Mouse (Mus musculus) liver, embryonic 14.5 days (tissue): ENCODE results near the gene Tmtc1. TPM values are rescaled to one million over a fixed set of nuclear protein-coding genes. Genes with fewer than 3 reads are reported as not detected.

ENCODE experiments used
- ATAC-seq: fragments of 200-750 bp; cut with Nextera tagmentation; 2 replicates; pipeline ENCODE4 v1.8.0; 2017; ENCODE audit warnings: moderate number of reproducible peaks, mild to moderate bottlenecking, moderate library complexity; ENCODE audit not compliant: insufficient read depth
- DNase-seq, 3 experiments: peaks; one replicate each; pipeline ENCODE4 v3.0.0-alpha.2; 2012 to 2013; ENCODE audit warnings: low read depth in 3 of 3, low spot score in 3 of 3
- H3K27ac ChIP-seq: fragments of 300-500 bp; sonication (generic); 2 replicates; pipeline ENCODE4 v1.5.1; 2014; ENCODE audit warnings: moderate library complexity, mild to moderate bottlenecking, control low read depth, inconsistent platforms
- H3K27me3 ChIP-seq: fragments of 300-500 bp; sonication (generic); 2 replicates; pipeline ENCODE4 v1.6.1; 2014; ENCODE audit warnings: mild to moderate bottlenecking, low read length, moderate library complexity; ENCODE audit not compliant: control insufficient read depth, insufficient read depth
- H3K36me3 ChIP-seq: fragments of 300-500 bp; sonication (generic); replicated peaks from 2 replicates; pipeline ENCODE4 v1.6.1; 2014; ENCODE audit warnings: low read depth; ENCODE audit not compliant: control insufficient read depth, insufficient read depth
- H3K4me1 ChIP-seq, 2 experiments: fragments of 200-500 bp in 1 of 2; fragments of 300-500 bp in 1 of 2; sonication (generic) in 1 of 2; replicated peaks; 2 replicates each; pipeline ENCODE4 v1.6.1; 2012 to 2014; ENCODE audit warnings: antibody characterized with exemption in 1 of 2, inconsistent platforms in 1 of 2, low read length in 1 of 2; ENCODE audit not compliant: control insufficient read depth in 2 of 2, insufficient read depth in 2 of 2
- H3K4me2 ChIP-seq: fragments of 300-500 bp; sonication (generic); 2 replicates; pipeline ENCODE4 v1.6.1; 2014; ENCODE audit warnings: low read depth, mild to moderate bottlenecking, control low read depth, moderate library complexity
- H3K4me3 ChIP-seq, 2 experiments: fragments of 200-500 bp in 1 of 2; fragments of 300-500 bp in 1 of 2; sonication (generic) in 1 of 2; 2 replicates each; pipeline ENCODE4 v1.5.1; 2012 to 2014; ENCODE audit warnings: low read depth in 2 of 2, low read length in 2 of 2, mild to moderate bottlenecking in 2 of 2, control low read depth in 1 of 2, inconsistent platforms in 1 of 2, moderate library complexity in 1 of 2; ENCODE audit not compliant: insufficient read depth in 1 of 2
- H3K9ac ChIP-seq: fragments of 300-500 bp; sonication (generic); replicated peaks from 2 replicates; pipeline ENCODE4 v1.6.1; 2014; ENCODE audit warnings: mild to moderate bottlenecking, control low read depth, moderate library complexity
- H3K9me3 ChIP-seq: fragments of 300-500 bp; sonication (generic); 2 replicates; pipeline ENCODE4 v1.6.1; 2016; ENCODE audit warnings: low read length, mixed read lengths; ENCODE audit not compliant: control insufficient read depth
- CTCF ChIP-seq: IDR thresholded peaks from 2 replicates; pipeline ENCODE4 v1.5.1; 2016; ENCODE audit warnings: antibody characterized with exemption, low read depth, control low read depth
- EP300 ChIP-seq: IDR thresholded peaks from 2 replicates; pipeline ENCODE4 v1.6.1; 2016; ENCODE audit warnings: antibody characterized with exemption, low read depth
- WGBS: fragments of 180-500 bp; shearing (Covaris S2); extraction: QIAGEN DNeasy Blood & Tissue Kit; methylation state at CpG from one replicate; pipeline ENCODE4 v1.1.7; 2014; ENCODE audit not compliant: insufficient replicate concordance; 5-methylcytosine and 5-hydroxymethylcytosine counted together
- polyA plus RNA-seq, 2 experiments: library from polyadenylated mRNA; depleted of rRNA in 1 of 2; stranded (reverse) in 1 of 2; unstranded in 1 of 2; fragments of >200 nt; fragmentation: Nextera tagmentation in 1 of 2; extraction: Ambion mirVana in 1 of 2; gene quantifications; 2 replicates each; pipeline versions ENCODE4 v1.2.1 to v1.2.3; 2012 to 2014

Gene Tmtc1
- polyA plus RNA-seq, 2 experiments, result 0.04 to 0.09 TPM

DNA sequence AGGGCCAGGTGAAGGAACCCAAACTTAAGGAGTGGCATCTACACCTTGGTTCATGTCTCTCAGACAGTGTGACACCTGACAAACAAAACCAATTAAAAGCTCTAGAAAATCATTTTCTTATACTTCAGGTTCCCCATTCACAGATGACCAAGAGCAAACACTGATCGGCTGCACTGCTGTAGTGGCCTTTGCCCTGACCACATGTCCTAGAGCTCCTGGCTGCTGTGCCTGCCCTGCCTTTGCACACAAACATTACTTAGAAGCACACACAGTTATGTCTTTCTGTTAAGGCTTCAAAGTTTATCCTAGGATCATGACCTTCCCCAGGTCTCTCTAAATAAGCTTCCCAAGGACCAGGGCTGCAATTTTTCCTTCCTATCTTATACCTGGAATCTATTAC, 199.4 kb downstream of the Tmtc1 start:
- Histone ChIP-seq H3K36me3 (no peaks in the 10 kb centered on the region), H3K4me2 (no peak overlapping the region), H3K9ac (no peak overlapping the region), H3K4me3 (no peak overlapping the region), H3K9me3 (no peaks in the 10 kb centered on the region), H3K4me1 (no peaks in the 10 kb centered on the region; a peak in 1 of 4 replicates), H3K27ac (no peak overlapping the region), H3K27me3 (no peaks in the 10 kb centered on the region)
- ATAC-seq (no peak), DNase-seq (no peak)
- 47% methylated on average over 1 of the region's 1 CpGs for WGBS
- TF ChIP-seq CTCF (no peak), EP300 (no peak)

DNA sequence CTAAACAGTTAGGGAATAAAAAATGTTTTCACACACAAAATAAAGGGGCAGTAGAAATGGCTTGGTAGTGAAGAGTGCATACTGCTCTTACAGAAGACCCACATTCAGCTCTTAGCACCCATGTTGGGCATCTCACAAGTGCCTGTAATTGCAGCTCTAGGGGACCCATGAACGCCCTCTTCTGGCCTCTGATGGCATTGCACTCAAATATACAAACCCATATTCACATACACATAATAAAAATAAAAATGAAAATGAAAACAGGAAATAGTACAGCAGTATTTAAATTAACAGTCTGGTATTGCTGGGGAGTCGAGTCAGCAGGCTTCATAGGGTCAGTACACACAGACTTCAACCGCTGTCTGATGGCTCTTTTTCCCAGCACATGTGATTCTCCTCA, 201.9 kb downstream of the Tmtc1 start:
- peak; percentile 42 for TF ChIP-seq CTCF
- no peak for TF ChIP-seq EP300
- H3K4me3 ChIP-seq, result no peak overlapping the region
- no peaks in the 10 kb centered on the region; a peak in 1 of 4 replicates for H3K4me1 ChIP-seq
- no peak overlapping the region for H3K4me2 ChIP-seq
- H3K27me3 ChIP-seq, result no peaks in the 10 kb centered on the region
- no peak for DNase-seq
- ATAC-seq, result no peak
- no peak overlapping the region for H3K9ac ChIP-seq
- no peaks in the 10 kb centered on the region for H3K9me3 ChIP-seq
- 34% methylated on average over 3 of the region's 3 CpGs for WGBS
- H3K36me3 ChIP-seq, result no peaks in the 10 kb centered on the region
- H3K27ac ChIP-seq, result no peak overlapping the region

DNA sequence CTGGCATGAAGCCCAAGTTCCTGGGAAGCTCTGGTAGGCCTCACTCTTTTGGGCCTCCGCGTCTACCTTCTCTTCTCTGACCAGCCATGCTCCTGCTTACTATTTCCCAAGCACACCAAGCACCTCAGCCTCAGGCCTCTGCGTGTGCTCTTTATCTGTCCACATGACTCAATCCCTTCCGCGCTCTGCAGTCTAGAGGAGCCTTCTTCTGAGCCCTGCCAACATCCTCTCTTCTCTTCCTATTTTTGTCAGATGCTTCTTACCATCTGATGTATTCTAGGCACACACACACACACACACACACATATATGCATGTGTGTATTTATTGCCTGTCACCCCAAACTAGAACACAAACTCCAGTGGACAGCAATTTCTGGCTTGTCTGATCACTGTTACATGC, 202.5 kb downstream of the Tmtc1 start:
- no peak overlapping the region for H3K4me2 ChIP-seq
- H3K36me3 ChIP-seq, result no peaks in the 10 kb centered on the region
- H3K4me3 ChIP-seq, result no peak overlapping the region
- no peak overlapping the region for H3K27ac ChIP-seq
- TF ChIP-seq EP300 (no peak), CTCF (no peak)
- no peak overlapping the region for H3K9ac ChIP-seq
- no peak for DNase-seq
- H3K4me1 ChIP-seq, result no peaks in the 10 kb centered on the region; a peak in 1 of 4 replicates
- no peaks in the 10 kb centered on the region for H3K9me3 ChIP-seq
- no peak for ATAC-seq
- WGBS, result 65% methylated on average over 5 of the region's 5 CpGs
- no peaks in the 10 kb centered on the region for H3K27me3 ChIP-seq

DNA sequence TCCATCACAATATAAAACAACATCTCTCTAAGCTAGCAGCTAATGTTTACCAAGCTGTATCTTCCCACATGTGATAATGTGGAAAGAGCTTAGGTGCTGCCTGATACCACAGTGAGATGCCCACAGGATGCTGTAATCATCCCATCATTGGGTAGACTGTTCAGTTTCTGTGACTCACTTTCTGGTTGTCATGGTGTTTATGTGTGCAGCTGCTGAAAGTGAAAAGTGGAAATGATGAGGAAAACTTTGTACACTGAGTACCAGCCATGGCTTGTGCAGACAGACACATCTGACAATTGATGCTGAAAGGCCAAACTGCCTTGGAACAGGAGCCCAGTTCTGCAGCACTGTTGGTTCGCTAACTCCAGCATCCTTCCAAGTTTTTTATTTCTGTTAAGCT, 204.9 kb downstream of the Tmtc1 start:
- no peak overlapping the region for H3K4me2 ChIP-seq
- H3K9me3 ChIP-seq, result no peaks in the 10 kb centered on the region
- no peaks in the 10 kb centered on the region for H3K36me3 ChIP-seq
- 68% methylated on average over 1 of the region's 1 CpGs for WGBS
- H3K4me3 ChIP-seq, result no peak overlapping the region
- no peak overlapping the region for H3K9ac ChIP-seq
- DNase-seq, result no peak
- TF ChIP-seq CTCF (no peak), EP300 (no peak)
- H3K4me1 ChIP-seq, result no peaks in the 10 kb centered on the region
- no peak overlapping the region for H3K27ac ChIP-seq
- H3K27me3 ChIP-seq, result no peaks in the 10 kb centered on the region
- no peak for ATAC-seq

DNA sequence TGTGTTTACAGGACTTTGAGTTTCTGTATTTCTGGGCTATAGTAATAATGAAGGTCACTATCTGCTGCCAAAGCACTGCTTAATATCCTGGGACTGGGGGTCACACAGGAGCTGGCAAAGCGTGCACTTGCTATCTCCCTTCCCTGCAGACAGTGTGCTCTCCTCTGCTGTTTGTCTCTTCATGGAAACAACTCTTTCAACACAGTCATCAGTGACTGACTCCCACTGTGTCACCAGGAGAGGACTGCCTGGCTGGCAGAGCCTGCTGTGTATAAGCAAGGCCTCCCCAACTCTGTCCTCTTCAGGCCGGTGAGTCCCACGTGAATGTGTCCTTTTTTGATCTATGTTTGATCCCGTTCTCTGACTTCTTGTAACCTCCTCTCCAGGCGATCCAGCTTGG, 206.7 kb downstream of the Tmtc1 start:
- Histone ChIP-seq H3K9ac (no peak overlapping the region), H3K36me3 (no peaks in the 10 kb centered on the region), H3K27ac (no peak overlapping the region), H3K4me2 (no peak overlapping the region), H3K4me1 (no peaks in the 10 kb centered on the region), H3K27me3 (no peaks in the 10 kb centered on the region), H3K9me3 (no peaks in the 10 kb centered on the region), H3K4me3 (no peak overlapping the region)
- ATAC-seq (no peak), DNase-seq (no peak)
- TF ChIP-seq EP300 (no peak), CTCF (no peak)
- WGBS, result 57% methylated on average over 5 of the region's 5 CpGs
